Mouse (Mus musculus): ENCODE results near the gene Naglu.

The Naglu gene

GRCm38 (mm10) chr11:101084246-101084645, 14.4 kb downstream of the Naglu start:
- DNase-seq (ENCODE audit: low read depth): no peak

GRCm38 (mm10) chr11:101084811-101085210, 15.0 kb downstream of the Naglu start:
- DNase-seq (ENCODE audit: low read depth): no peak

GRCm38 (mm10) chr11:101085617-101086322, 16.0 kb downstream of the Naglu start:
- DNase-seq (ENCODE audit: low read depth): no peak

GRCm38 (mm10) chr11:101086323-101086674, 16.5 kb downstream of the Naglu start:
- DNase-seq (ENCODE audit: low read depth): no peak

- peak; percentile 96 for DNase-seq (ENCODE audit: low read depth)
Measured at GRCm38 (mm10) chr11:101086756-101087681, 17.2 kb downstream of the Naglu start, which contains the start of gene Mlx. Mlx (plus strand) TSS chr11:101087277.

GRCm38 (mm10) chr11:101087682-101088055, 17.9 kb downstream of the Naglu start:
- no peak for DNase-seq (ENCODE audit: low read depth)

GRCm38 (mm10) chr11:101089931-101090330, 20.1 kb downstream of the Naglu start:
- DNase-seq (ENCODE audit: low read depth): no peak

GRCm38 (mm10) chr11:101094930-101095313, 25.1 kb downstream of the Naglu start:
- DNase-seq (ENCODE audit: low read depth): no peak

- DNase-seq (ENCODE audit: low read depth): peak; percentile 96
Measured at GRCm38 (mm10) chr11:101095314-101096024, 25.7 kb downstream of the Naglu start, which contains the start of gene Psmc3ip. Psmc3ip (minus strand) TSS chr11:101095436.

GRCm38 (mm10) chr11:101098231-101098630, 28.4 kb downstream of the Naglu start:
- DNase-seq (ENCODE audit: low read depth): no peak

- no peak for DNase-seq (ENCODE audit: low read depth)
Measured at GRCm38 (mm10) chr11:101103011-101103410, 33.2 kb downstream of the Naglu start.

GRCm38 (mm10) chr11:101109351-101109750, 39.5 kb downstream of the Naglu start:
- no peak for DNase-seq (ENCODE audit: low read depth)

- DNase-seq (ENCODE audit: low read depth): no peak
Measured at GRCm38 (mm10) chr11:101110708-101111107, 40.9 kb downstream of the Naglu start.

- DNase-seq (ENCODE audit: low read depth): no peak
Measured at GRCm38 (mm10) chr11:101111178-101111577, 41.4 kb downstream of the Naglu start.

- DNase-seq (ENCODE audit: low read depth): no peak
Measured at GRCm38 (mm10) chr11:101112186-101112585, 42.4 kb downstream of the Naglu start.

- DNase-seq (ENCODE audit: low read depth): no peak
Measured at GRCm38 (mm10) chr11:101115564-101115963, 45.8 kb downstream of the Naglu start.

- peak; percentile 47 for DNase-seq (ENCODE audit: low read depth)
Measured at GRCm38 (mm10) chr11:101118105-101118504, 48.3 kb downstream of the Naglu start.

- peak; percentile 61 for DNase-seq (ENCODE audit: low read depth)
Measured at GRCm38 (mm10) chr11:101119131-101119760, 49.4 kb downstream of the Naglu start.

- DNase-seq (ENCODE audit: low read depth): peak; percentile 100
Measured at GRCm38 (mm10) chr11:101119761-101120544, 50.1 kb downstream of the Naglu start, which contains the start of the genes Retreg3 and Tubg1. Retreg3 (minus strand) TSS chr11:101119893. Tubg1 (plus strand) TSS chr11:101119938.

- no peak for DNase-seq (ENCODE audit: low read depth)
Measured at GRCm38 (mm10) chr11:101120545-101121188, 50.9 kb downstream of the Naglu start.

Data from induced T-regulatory cell, adult 2 months (primary cell).